Mouse (Mus musculus) CD4-positive helper T cell, adult 2 months (primary cell): Measurements from ENCODE around the gene Eva1b.

ENCODE experiments used
- DNase-seq: peaks from one replicate; pipeline ENCODE4 v3.0.0-alpha.2; 2012; ENCODE audit warnings: low read depth, missing footprints, low spot score

The Eva1b gene

GRCm38 (mm10) chr4:126147533-126148160 is at the start of gene Eva1b:
Gene Eva1b (plus strand): TSS chr4:126147744.
- peak; percentile 23 for DNase-seq

DNA sequence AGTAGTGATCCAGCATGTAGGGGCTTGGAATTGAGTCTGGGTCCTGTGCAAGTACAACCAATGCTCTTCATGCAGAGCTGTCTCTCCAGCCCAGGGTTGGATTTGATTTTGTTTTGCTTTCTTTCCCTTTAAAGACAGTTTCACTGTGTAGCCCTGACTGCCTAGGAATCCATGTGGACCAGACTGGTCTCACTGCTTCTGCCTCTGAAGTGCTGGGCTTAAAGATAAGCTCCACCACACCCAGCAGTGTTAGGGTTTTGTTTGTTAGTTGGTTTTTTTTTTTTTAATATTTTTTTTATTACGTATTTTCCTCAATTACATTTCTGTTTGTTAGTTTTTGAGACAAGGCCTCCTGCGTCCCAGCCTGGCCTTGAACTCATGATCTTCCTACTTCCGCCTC is 48.2 kb upstream of the Eva1b start:
- no peak for DNase-seq

GRCm38 (mm10) chr4:126100764-126101163 is 46.8 kb upstream of the Eva1b start:
- no peak for DNase-seq

DNA sequence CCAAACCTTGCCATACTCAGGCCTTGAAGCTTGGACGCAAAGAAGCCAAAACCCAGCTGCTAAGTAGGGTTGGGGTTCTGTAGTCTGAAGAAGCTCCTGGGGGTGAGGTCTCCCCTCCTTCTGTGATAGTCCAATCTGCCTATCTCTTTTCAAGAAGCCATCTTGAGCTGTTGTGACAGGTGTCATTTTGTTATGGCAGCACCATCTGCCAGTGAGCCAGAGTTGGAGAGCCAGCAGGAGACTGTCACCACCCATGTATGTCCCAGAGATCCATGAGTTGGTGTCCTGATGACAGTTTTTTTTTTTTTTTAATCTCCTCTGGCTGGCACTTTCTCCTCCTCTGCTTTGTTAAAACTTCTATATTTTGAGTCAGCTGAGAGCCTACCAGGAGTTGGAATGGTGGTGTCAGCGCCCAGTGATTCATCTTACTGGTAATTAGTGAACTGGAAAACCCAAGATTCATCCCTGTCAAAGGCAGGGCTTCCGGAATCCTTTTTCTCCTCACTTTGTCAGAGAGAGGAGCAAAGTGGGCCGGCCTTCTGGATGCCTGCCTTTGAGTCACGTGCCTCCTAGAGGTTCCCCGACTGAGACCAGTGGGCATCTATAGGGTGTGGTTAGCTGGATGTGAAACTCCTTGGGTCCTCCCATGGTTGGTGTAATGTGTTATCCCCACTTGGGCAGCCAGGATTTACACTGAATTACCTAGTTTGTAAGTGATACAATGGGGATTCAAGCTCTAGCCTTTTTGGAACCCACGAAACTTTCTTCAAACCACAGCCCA is 45.3 kb upstream of the Eva1b start:
- DNase-seq = no peak

DNA sequence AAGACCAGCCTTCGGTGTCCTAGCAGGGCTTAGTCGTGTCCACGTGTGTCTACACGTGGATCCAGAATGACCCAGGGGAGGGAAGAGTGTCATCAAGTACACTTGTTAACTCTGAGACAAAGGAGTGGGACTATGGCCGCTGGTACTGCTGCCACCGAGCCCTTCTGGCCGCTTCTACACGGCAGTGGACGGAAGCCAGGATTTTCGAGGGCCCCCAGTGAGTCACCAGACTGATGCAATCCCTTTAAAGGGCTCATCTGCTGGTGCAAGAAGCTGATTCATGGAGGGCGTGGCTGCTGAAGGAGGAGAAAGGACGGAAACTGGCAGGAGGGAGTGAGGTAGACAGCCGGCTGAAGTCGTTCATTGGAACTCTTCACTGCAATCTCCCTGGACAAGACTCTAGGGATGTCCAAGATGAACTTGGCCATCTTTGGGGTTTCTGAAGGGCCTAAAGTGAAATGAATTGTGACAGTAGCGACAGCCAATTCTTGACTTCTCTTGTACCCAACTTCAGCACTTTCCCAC is 44.4 kb upstream of the Eva1b start:
- DNase-seq = peak; percentile 85

DNA sequence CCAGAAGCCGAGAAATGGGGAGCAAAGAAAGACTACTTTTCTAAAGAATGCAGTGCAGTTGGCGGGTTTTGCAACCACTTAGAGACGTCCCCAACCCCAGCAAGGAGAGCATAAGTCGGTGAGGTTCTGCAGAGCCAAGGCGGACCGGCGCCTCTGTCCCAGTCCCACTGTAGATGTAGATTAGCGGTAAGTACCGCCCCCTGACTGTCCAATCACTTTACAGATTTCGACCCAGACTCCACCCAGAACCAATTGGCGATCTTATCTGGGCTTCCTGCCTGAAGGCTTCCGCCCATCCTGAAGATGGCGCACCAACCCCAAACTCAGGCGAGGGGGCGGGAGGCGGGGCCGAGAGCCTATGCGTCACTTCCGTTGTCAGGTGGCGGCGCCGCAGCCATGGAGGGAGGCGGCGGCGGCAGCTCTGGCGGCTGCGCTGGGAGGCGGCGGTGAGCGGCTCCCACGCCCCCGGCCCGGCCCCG is 43.9 kb upstream of the Eva1b start, which contains the start of gene Stk40:
Gene Stk40 (plus strand): TSS at position 368 of the 479 bp plus-strand sequence.
- peak; percentile 99 for DNase-seq

- peak; percentile 32 for DNase-seq
These were observed 43.1 kb upstream of the Eva1b start for GRCm38 (mm10) chr4:126104261-126105075.

GRCm38 (mm10) chr4:126105131-126105783 is 42.3 kb upstream of the Eva1b start:
- DNase-seq = no peak

- DNase-seq = no peak
These were observed 39.3 kb upstream of the Eva1b start for GRCm38 (mm10) chr4:126108061-126108740.

- DNase-seq = peak; percentile 62
These were observed 37.8 kb upstream of the Eva1b start for GRCm38 (mm10) chr4:126109613-126110373.

DNA sequence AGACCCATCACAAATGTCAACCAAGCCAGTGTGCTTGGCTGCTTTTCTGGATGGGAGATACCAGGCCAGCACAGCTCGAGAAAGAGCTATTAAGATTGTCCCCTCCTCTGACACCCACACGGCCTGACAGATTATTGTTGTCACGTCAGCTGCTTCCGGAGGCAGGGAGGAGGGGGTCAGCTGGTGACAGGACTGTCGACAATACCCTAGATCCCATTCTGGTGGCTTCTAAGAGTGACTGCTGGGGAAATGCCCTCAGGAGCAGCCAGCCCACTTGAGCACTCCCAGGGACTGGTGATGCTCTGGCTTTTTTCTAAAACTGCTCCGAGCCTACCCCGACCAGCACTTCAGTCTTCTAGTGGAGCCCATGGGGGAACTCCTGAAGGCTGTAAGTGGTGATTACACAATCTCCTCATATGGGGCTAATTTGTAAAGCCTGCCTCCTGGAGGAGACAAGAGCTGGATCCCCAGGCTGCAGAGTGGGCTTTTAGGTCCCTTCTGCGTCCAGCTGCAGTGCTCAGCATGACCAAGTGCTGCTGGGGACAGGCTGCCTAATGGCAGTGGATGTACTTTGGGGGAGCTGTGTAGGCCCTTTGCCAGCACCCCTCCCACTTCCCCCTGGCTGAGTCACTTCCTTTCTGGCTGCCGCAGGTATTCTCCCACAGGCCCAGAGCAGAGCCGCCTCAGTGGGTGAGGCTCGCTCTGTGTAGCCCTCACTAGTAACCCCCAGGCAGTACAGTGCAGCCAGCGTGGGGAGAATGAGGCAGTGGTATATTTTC is 37.0 kb upstream of the Eva1b start:
- DNase-seq = peak; percentile 90

DNA sequence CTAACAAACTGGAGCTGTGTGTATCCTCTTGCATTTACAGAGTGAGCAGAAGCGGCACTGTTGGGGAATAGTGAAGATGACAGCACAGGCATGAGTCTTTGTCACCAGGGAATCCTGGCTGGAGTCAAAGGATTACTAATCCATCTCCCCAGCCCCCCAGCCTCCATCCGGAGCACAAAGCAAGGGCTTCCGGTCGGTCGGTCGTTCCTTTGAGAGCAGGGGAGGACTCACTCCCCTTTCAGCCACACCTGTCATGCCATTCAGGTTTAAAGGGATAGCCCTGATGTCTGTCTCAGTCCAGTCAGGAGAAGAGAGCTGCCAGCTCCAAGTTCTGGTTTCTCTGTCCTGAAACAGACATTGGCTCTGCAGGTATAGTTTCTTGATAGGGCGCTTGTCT is 36.4 kb upstream of the Eva1b start:
- DNase-seq = no peak

- no peak for DNase-seq
These were observed 34.3 kb upstream of the Eva1b start for GRCm38 (mm10) chr4:126113243-126113642.

GRCm38 (mm10) chr4:126113943-126114342 is 33.6 kb upstream of the Eva1b start:
- DNase-seq = peak; percentile 80

GRCm38 (mm10) chr4:126115411-126115810 is 32.1 kb upstream of the Eva1b start:
- no peak for DNase-seq

DNA sequence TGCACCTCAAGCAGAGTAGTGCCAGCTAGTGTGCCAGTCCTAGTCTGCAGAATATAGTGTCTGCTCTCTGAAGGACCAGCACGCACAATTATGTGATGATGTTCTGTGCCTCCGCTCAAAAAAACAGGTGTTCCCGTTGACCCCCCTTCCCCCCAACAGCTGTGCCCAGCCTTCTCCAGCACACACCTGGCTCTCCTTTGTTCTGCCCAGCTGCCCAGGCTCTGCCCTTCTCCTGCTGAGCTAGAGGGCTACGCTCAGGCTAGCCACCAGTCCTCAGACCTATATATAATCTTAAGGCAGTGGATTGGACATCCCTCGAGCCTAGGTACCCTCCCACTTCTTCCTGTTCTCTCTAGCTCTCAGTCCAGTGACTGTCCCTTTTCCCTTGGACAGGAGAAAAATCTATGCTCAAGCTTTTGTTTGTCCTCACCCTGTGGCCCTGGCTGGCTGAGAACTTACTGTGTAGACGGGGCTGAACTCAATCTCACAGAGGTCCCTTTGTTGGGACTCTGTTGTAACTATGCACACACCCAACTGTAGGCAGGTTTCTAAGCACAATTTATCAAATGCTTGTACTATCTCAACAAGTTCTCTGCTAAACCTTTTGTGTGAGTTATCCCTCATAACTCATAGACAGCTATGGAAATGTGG is 31.5 kb upstream of the Eva1b start:
- DNase-seq = no peak

- DNase-seq = no peak
These were observed 30.4 kb upstream of the Eva1b start for GRCm38 (mm10) chr4:126117116-126117515.

DNA sequence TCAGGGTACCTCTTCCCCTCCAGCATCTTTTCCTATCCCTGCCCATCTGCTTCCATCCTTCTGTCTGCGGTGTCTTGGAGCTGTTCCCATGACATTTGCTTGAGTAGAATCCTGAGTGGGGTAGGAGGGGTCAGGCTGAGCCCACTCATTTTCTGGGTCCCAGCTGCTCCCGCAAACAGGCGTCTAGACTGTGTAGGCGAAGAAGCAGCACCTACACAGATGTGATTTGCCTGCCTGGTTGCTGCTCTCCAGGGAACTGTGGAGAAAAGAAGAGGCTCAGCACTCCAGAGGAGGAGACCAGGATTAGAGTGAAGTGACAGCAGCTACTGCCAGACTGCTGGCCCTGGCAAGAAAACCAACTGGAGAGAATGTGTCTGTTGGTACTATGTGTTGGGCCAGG is 28.9 kb upstream of the Eva1b start:
- no peak for DNase-seq

GRCm38 (mm10) chr4:126119051-126119450 is 28.5 kb upstream of the Eva1b start:
- DNase-seq = no peak
